Mouse (Mus musculus) cerebellum, adult (tissue): ENCODE data around the gene 1700010B08Rik.
"Not testable (repeated sequence)": the region's sequence is repeated elsewhere in the genome, so short reads cannot be mapped to it uniquely, and the experiment has no call there.

Experiments
- ATAC-seq: cut with Nextera tagmentation; 2 replicates; pipeline ENCODE4 v1.9.2; 2017; ENCODE audit warnings: mild to moderate bottlenecking, moderate library complexity, mixed read lengths; ENCODE audit not compliant: insufficient number of reproducible peaks, low FRiP score, low TSS enrichment

The 1700010B08Rik gene

DNA sequence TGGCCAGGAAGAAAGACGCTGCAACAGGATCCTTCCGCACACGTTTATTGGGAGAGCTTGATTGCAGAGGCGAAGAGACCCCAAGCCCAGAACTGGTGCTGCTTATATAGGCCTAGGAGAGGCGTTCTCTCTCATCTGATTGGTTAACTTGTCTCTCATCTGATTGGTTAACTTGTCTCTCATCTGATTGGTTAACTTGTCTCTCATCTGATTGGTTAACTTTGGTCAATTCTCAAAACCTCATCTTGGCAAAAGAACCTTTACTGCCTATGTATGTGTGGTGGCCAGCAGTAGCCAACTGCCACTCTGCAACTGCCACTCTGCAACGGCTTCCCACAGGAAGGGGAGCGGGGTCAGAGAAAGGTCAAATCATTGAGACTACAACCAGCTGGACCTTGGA lies at the start of gene 1700010B08Rik:
Gene 1700010B08Rik (plus strand): TSS at position 301 of the 400 bp plus-strand sequence.
- not testable (repeated sequence) for ATAC-seq

GRCm38 (mm10) chr2:173672328-173672896 lies 46.8 kb upstream of the 1700010B08Rik start:
- ATAC-seq, result no peak

- no peak for ATAC-seq
These were observed 45.7 kb upstream of the 1700010B08Rik start for GRCm38 (mm10) chr2:173673469-173673868.

GRCm38 (mm10) chr2:173678593-173678992 lies 40.6 kb upstream of the 1700010B08Rik start:
- no peak for ATAC-seq

- ATAC-seq, result no peak
These were observed 40.0 kb upstream of the 1700010B08Rik start for GRCm38 (mm10) chr2:173679217-173679616.

GRCm38 (mm10) chr2:173680153-173680552 lies 39.1 kb upstream of the 1700010B08Rik start:
- ATAC-seq, result no peak

- no peak for ATAC-seq
These were observed 36.4 kb upstream of the 1700010B08Rik start for GRCm38 (mm10) chr2:173682773-173683172.

GRCm38 (mm10) chr2:173685781-173686361 lies 33.3 kb upstream of the 1700010B08Rik start:
- ATAC-seq, result no peak

GRCm38 (mm10) chr2:173687363-173687762 lies 31.9 kb upstream of the 1700010B08Rik start:
- no peak for ATAC-seq

GRCm38 (mm10) chr2:173689835-173690234 lies 29.4 kb upstream of the 1700010B08Rik start:
- ATAC-seq, result no peak

GRCm38 (mm10) chr2:173691748-173692147 lies 27.5 kb upstream of the 1700010B08Rik start:
- ATAC-seq, result no peak

- ATAC-seq, result no peak
These were observed 26.5 kb upstream of the 1700010B08Rik start for GRCm38 (mm10) chr2:173692693-173693092.

DNA sequence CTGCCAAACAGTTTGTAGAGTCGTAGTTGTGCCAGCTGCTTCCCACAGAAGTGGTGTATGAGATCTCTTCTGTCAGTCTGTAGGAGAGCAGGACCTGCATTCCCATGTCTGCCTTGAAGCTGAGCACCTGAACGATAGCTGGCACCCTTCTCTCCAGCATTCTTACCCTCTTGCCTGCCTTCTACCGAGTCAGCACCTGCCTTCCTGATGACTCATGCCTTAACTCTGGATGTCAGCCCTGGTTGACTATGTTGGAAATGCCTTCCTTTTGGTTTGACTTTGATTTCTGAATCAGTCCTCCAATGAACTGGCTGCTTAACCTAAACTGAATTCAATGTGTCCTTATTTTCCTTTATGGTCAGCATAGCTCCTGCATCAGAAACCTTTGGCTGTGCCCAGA lies 20.4 kb upstream of the 1700010B08Rik start:
- ATAC-seq, result no peak

DNA sequence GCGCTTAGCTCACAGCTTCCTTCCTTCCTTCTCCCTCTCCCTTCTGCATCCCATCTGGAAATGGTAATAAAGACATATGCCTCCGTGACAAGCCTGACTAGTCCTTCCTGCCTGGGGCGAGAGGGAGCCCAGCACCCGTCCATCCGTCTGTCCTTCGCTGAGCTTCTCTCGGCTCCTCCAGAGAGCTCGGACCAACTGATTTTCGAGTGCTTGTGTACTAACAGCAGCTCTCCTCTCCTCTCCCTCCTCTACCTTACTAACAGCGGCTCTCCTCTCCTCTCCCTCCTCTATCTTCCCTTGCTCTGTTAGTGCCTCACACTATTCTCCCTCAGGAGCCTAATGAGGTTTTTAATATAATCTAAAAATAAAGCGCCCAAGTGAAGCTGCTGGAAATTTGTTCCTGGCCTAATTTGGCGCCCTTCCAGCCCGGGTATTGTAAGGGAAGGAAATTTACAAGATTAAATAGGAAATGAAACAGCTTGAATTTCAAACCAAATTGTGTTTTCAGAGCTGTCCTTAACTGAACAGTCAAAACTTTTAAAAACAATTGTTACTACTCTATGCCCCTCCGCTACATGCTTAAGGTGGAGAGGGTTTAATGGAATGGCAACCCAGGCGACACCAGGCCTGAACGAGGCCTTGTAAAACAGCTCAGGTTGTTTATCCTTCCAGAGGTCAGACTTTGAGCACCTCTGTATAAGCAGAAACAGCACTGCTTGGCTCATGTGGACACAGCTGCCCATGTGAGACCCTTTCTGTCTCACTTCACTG lies 16.9 kb upstream of the 1700010B08Rik start:
- ATAC-seq, result peak; percentile 57; the same call in 1 of the 2 replicates

- no peak for ATAC-seq
These were observed 16.4 kb upstream of the 1700010B08Rik start for GRCm38 (mm10) chr2:173702867-173703237.

DNA sequence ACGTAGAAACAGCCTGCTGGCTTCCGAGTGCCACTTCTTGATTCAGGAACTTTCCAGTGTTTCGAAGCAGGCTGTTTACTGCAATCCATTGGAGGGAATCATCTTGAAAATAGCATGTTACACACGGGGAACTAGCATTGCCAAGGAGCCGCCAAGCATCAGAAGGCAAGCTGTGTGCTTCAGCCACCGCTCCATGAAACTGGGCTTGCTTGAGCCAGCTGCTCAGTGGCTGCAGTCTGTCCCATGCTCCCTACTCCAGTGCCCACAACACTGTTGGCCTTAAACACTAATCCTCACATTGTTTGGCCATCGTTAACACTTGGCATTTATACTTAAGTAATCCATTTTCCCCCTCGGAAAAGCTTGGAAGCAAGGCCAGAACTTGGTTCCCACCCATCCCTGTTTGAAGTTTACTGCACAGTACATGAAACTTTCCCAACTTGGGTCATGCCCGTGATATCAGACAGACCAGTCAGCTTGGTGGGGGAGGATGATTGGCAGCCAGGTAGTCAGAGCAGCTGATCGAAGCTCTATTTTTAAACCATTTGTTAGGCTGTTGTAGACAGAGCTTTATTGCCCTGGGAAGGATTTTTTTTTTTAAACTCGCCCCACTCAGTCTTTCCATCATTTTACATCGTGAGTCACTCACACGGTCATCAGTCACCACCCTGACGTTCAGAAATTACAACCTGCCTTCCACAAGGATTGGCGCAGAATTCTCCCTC lies 13.2 kb upstream of the 1700010B08Rik start:
- no peak for ATAC-seq

DNA sequence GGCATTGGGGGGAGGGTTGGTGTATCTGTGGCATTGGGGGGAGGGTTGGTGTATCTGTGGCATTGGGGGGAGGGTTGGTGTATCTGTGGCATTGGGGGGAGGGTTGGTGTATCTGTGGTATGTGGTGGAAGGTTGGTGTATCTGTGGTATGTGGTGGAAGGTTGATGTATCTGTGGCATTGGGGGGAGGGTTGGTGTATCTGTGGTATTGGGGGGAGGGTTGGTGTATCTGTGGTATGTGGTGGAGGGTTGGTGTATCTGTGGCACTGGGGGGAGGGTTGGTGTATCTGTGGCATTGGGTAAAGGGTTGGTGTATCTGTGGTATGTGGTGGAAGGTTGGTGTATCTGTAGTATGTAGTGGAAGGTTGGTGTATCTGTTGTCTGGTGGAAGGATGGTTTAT lies 11.6 kb upstream of the 1700010B08Rik start:
- not testable (repeated sequence) for ATAC-seq

- no peak for ATAC-seq
These were observed 9.0 kb upstream of the 1700010B08Rik start for GRCm38 (mm10) chr2:173710193-173710592.

- no peak for ATAC-seq
These were observed 6.6 kb upstream of the 1700010B08Rik start for GRCm38 (mm10) chr2:173712656-173713055.

- ATAC-seq, result no peak
These were observed 6.0 kb upstream of the 1700010B08Rik start for GRCm38 (mm10) chr2:173713241-173713640.
